8 mouse cellular contexts compared by ENCODE assay signal in the genomic region with DNA sequence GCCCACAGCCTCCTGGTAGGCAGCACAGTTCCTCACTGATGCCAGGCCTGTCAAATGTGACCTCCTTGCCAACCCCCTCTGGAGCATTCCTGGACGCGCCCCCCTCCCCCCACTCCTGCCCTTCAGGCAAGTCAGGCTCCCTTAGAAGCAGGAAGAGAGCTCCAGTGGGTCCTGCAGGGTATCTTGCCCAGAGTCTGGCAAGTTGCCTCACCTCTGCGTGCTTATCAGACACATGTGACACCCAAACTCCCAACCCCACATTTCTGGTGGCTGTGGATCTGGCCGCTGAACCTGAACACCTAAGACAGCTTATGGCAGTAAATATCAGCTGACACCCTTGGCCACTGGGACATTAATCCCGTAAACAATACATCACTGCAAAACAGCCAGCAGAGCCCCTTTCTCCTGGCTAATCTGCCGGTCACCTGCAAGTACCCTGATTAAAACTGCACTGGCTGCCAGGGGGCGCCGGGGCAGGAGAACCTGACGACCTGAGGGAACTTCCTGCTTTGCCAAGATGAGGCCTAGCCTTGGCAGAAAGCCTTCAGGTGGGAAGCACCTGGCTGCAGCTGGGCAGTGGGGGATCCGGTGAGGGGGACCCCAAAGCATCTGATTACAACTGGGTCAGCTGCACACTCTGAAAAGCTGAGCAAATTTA. TPM values are rescaled to one million over a fixed set of nuclear protein-coding genes. Genes with fewer than 3 reads are reported as not detected.
A peak's percentile ranks its signal among the peaks of the same experiment; 100 is the strongest.
DNase-seq lines count a peak whose midpoint lies in the region; ATAC-seq lines count a peak whose summit lies in the region.

No protein-coding gene starts in this region.

- peak overlapping the region; percentile 23 for H3K4me2 ChIP-seq in embryonic facial prominence, embryonic 12.5 days (replicated peaks)
- no peak overlapping the region for H3K4me2 ChIP-seq in limb, embryonic 13.5 days (replicated peaks)
- H3K4me2 ChIP-seq in neural tube, embryonic 14.5 days (ENCODE audit: low read depth, low read length), result no peak overlapping the region

- H3K4me3 ChIP-seq in embryonic facial prominence, embryonic 12.5 days, result no peak overlapping the region
- no peak overlapping the region for H3K4me3 ChIP-seq in hindbrain, embryonic 10.5 days
- no peak overlapping the region for H3K4me3 ChIP-seq in limb, embryonic 13.5 days
- H3K4me3 ChIP-seq in neural tube, embryonic 14.5 days (ENCODE audit: low read depth, low read length), result no peak overlapping the region

- ATAC-seq in embryonic facial prominence, embryonic 12.5 days (ENCODE audit: insufficient number of reproducible peaks, insufficient read depth, low FRiP score, low TSS enrichment), result no peak
- no peak for ATAC-seq in limb, embryonic 13.5 days (ENCODE audit: low FRiP score, low read depth)
- ATAC-seq in neural tube, embryonic 14.5 days (ENCODE audit: low read depth), result no peak

- H3K27ac ChIP-seq in embryonic facial prominence, embryonic 12.5 days, result peak overlapping the region; percentile 77
- peak overlapping the region; percentile 75 for H3K27ac ChIP-seq in hindbrain, embryonic 10.5 days
- peak overlapping the region; percentile 39; the same call in 1 of the 2 replicates for H3K27ac ChIP-seq in limb, embryonic 13.5 days
- H3K27ac ChIP-seq in neural tube, embryonic 14.5 days (ENCODE audit: low read depth, low read length), result peak overlapping the region; percentile 57

- no peaks in the 10 kb centered on the region for H3K27me3 ChIP-seq in embryonic facial prominence, embryonic 12.5 days
- H3K27me3 ChIP-seq in hindbrain, embryonic 10.5 days (ENCODE audit: insufficient read depth, poor library complexity, severe bottlenecking), result no peaks in the 10 kb centered on the region
- H3K27me3 ChIP-seq in limb, embryonic 13.5 days, result no peaks in the 10 kb centered on the region
- no peaks in the 10 kb centered on the region for H3K27me3 ChIP-seq in neural tube, embryonic 14.5 days (ENCODE audit: control insufficient read depth, insufficient read depth, low read length)

- peak; percentile 54 for DNase-seq in left cerebral cortex, postnatal 4 days
- DNase-seq in left cerebral cortex, adult 11 months (ENCODE audit: low spot score), result no peak
- peak; percentile 31 for DNase-seq in hindbrain, embryonic 10.5 days (ENCODE audit: low spot score)
- no peak for DNase-seq in B cell, adult 2 months
- DNase-seq in layer of hippocampus, adult 18-20 months (ENCODE audit: low spot score in 2 of 2), result no peak

- no peaks in the 10 kb centered on the region for H3K9me3 ChIP-seq in embryonic facial prominence, embryonic 12.5 days
- no peaks in the 10 kb centered on the region for H3K9me3 ChIP-seq in hindbrain, embryonic 10.5 days
- H3K9me3 ChIP-seq in limb, embryonic 13.5 days, result no peaks in the 10 kb centered on the region
- no peaks in the 10 kb centered on the region for H3K9me3 ChIP-seq in neural tube, embryonic 14.5 days (ENCODE audit: control insufficient read depth, low read length)

- peak overlapping the region; percentile 15; the same call in 1 of the 2 replicates for H3K9ac ChIP-seq in embryonic facial prominence, embryonic 12.5 days
- H3K9ac ChIP-seq in limb, embryonic 13.5 days, result no peak overlapping the region
- no peak overlapping the region for H3K9ac ChIP-seq in neural tube, embryonic 14.5 days (replicated peaks; ENCODE audit: low read depth, low read length)

- WGBS in embryonic facial prominence, embryonic 12.5 days, result 11% methylated on average over 10 of the region's 10 CpGs
- 9% methylated on average over 10 of the region's 10 CpGs for WGBS in hindbrain, embryonic 10.5 days
- 12% methylated on average over 10 of the region's 10 CpGs for WGBS in limb, embryonic 13.5 days
- 11% methylated on average over 10 of the region's 10 CpGs for WGBS in neural tube, embryonic 14.5 days

- peaks cover 61% of the 10 kb centered on the region for H3K4me1 ChIP-seq in embryonic facial prominence, embryonic 12.5 days
- peaks cover 82% of the 10 kb centered on the region for H3K4me1 ChIP-seq in hindbrain, embryonic 10.5 days (replicated peaks)
- peaks cover 66% of the 10 kb centered on the region for H3K4me1 ChIP-seq in limb, embryonic 13.5 days
- peaks cover 62% of the 10 kb centered on the region for H3K4me1 ChIP-seq in neural tube, embryonic 14.5 days (ENCODE audit: control insufficient read depth, insufficient read depth, low read length)

- intact Hi-C loops in left cerebral cortex, postnatal 4 days (cut with DNase I), result no loop called here

- peaks cover 10% of the 10 kb centered on the region for H3K36me3 ChIP-seq in embryonic facial prominence, embryonic 12.5 days
- peaks cover 17% of the 10 kb centered on the region for H3K36me3 ChIP-seq in hindbrain, embryonic 10.5 days
- H3K36me3 ChIP-seq in limb, embryonic 13.5 days, result peaks cover 21% of the 10 kb centered on the region
- no peaks in the 10 kb centered on the region for H3K36me3 ChIP-seq in neural tube, embryonic 14.5 days (ENCODE audit: control insufficient read depth, insufficient read depth, low read length)

RNA-seq across cellular contexts. Expression of a gene that starts 30.7 kb away (rescaled TPM):
- 100 to 1,000 TPM; 113 to 119 TPM for total RNA-seq in left cerebral cortex, postnatal 4 days (2021)
- 22.4 and 23.5 TPM in 2 replicates for polyA plus RNA-seq in embryonic facial prominence, embryonic 12.5 days (2016; fragmentation: Nextera tagmentation; extraction: Ambion mirVana)
- 26.5 and 30.0 TPM in 2 replicates for polyA plus RNA-seq in hindbrain, embryonic 10.5 days (2016; fragmentation: Nextera tagmentation; extraction: Ambion mirVana)
- 13.6 and 14.2 TPM in 2 replicates for polyA plus RNA-seq in limb, embryonic 13.5 days (2015; fragmentation: Nextera tagmentation; extraction: Ambion mirVana)
- polyA plus RNA-seq in neural tube, embryonic 14.5 days (2014; fragmentation: Nextera tagmentation; extraction: Ambion mirVana), result 32.2 and 37.5 TPM in 2 replicates
- total RNA-seq in layer of hippocampus, adult 18-20 months (2021), result 100 to 1,000 TPM; 110 to 112 TPM

RNA-seq across cellular contexts. Expression of a gene that starts 40.8 kb away (rescaled TPM):
- 100 to 1,000 TPM; 102 to 107 TPM for total RNA-seq in left cerebral cortex, postnatal 4 days (2021)
- polyA plus RNA-seq in embryonic facial prominence, embryonic 12.5 days (2016; fragmentation: Nextera tagmentation; extraction: Ambion mirVana), result 191 TPM in 2 replicates
- polyA plus RNA-seq in hindbrain, embryonic 10.5 days (2016; fragmentation: Nextera tagmentation; extraction: Ambion mirVana), result 203 and 209 TPM in 2 replicates
- 178 and 183 TPM in 2 replicates for polyA plus RNA-seq in limb, embryonic 13.5 days (2015; fragmentation: Nextera tagmentation; extraction: Ambion mirVana)
- polyA plus RNA-seq in neural tube, embryonic 14.5 days (2014; fragmentation: Nextera tagmentation; extraction: Ambion mirVana), result 134 and 160 TPM in 2 replicates
- 100 to 1,000 TPM; 127 to 132 TPM for total RNA-seq in layer of hippocampus, adult 18-20 months (2021)

RNA-seq across cellular contexts. Expression of a gene that starts 41.0 kb away (rescaled TPM):
- total RNA-seq in left cerebral cortex, postnatal 4 days (2021), result 10 to 100 TPM; 12.6 to 13.7 TPM
- polyA plus RNA-seq in embryonic facial prominence, embryonic 12.5 days (2016; fragmentation: Nextera tagmentation; extraction: Ambion mirVana), result 23.4 and 23.6 TPM in 2 replicates
- polyA plus RNA-seq in hindbrain, embryonic 10.5 days (2016; fragmentation: Nextera tagmentation; extraction: Ambion mirVana), result 12.9 and 17.9 TPM in 2 replicates
- polyA plus RNA-seq in limb, embryonic 13.5 days (2015; fragmentation: Nextera tagmentation; extraction: Ambion mirVana), result 27.8 and 28.1 TPM in 2 replicates
- polyA plus RNA-seq in neural tube, embryonic 14.5 days (2014; fragmentation: Nextera tagmentation; extraction: Ambion mirVana), result 10.5 and 10.7 TPM in 2 replicates
- 1 to 10 TPM; 5.2 to 7.6 TPM for total RNA-seq in layer of hippocampus, adult 18-20 months (2021)

Comparison
In these comparisons a context has a peak if more than half of its experiments do, and no peak if none do; other contexts are left out.
1. DNase-seq: peak in left cerebral cortex, postnatal 4 days (single experiment) and hindbrain, embryonic 10.5 days (single experiment); none in left cerebral cortex, adult 11 months (single experiment), B cell, adult 2 months (0 of 2) and layer of hippocampus, adult 18-20 months (0 of 2).
2. Peak in every context shown above with its lines, with median percentiles within 50 percentile points of each other: H3K27ac ChIP-seq.